Mouse (Mus musculus) liver, postnatal 0 days (tissue): Measurements from ENCODE around the gene Frmpd1. TPM values are rescaled to one million over a fixed set of nuclear protein-coding genes. Genes with fewer than 3 reads are reported as not detected.
A peak's percentile ranks its signal among the peaks of the same experiment; 100 is the strongest.

Experiments
- ATAC-seq: fragments of 200-750 bp; cut with Nextera tagmentation; 2 replicates; pipeline ENCODE4 v1.8.0; 2017; ENCODE audit warnings: mild to moderate bottlenecking, moderate library complexity
- DNase-seq: peaks from one replicate; pipeline ENCODE4 v3.0.0-alpha.2; 2016
- H3K27ac ChIP-seq: fragments of 300-500 bp; sonication (generic); 2 replicates; pipeline ENCODE4 v1.5.1; 2014; ENCODE audit warnings: antibody characterized with exemption, moderate library complexity, mild to moderate bottlenecking, low read depth
- H3K27me3 ChIP-seq: fragments of 300-500 bp; sonication (generic); 2 replicates; pipeline ENCODE4 v1.6.1; 2014; ENCODE audit warnings: low read length, control low read depth, mixed read lengths; ENCODE audit not compliant: insufficient read depth
- H3K36me3 ChIP-seq: fragments of 300-500 bp; sonication (generic); replicated peaks from 2 replicates; pipeline ENCODE4 v1.6.1; 2014; ENCODE audit warnings: mild to moderate bottlenecking, control low read depth, low read length, moderate library complexity, mixed read lengths; ENCODE audit not compliant: insufficient read depth
- H3K4me1 ChIP-seq: fragments of 300-500 bp; sonication (generic); 2 replicates; pipeline ENCODE4 v1.6.1; 2014; ENCODE audit warnings: antibody characterized with exemption, mild to moderate bottlenecking, control low read depth; ENCODE audit not compliant: insufficient read depth
- H3K4me2 ChIP-seq: fragments of 300-500 bp; sonication (generic); 2 replicates; pipeline ENCODE4 v1.6.1; 2014; ENCODE audit warnings: low read depth, mild to moderate bottlenecking, low read length, moderate library complexity, mixed read lengths
- H3K4me3 ChIP-seq: fragments of 300-500 bp; sonication (generic); 2 replicates; pipeline ENCODE4 v1.5.1; 2014; ENCODE audit warnings: low read depth, low read length
- H3K9ac ChIP-seq: fragments of 300-500 bp; sonication (generic); replicated peaks from 2 replicates; pipeline ENCODE4 v1.6.1; 2014; ENCODE audit warnings: mild to moderate bottlenecking, moderate library complexity
- H3K9me3 ChIP-seq: fragments of 300-500 bp; sonication (generic); 2 replicates; pipeline ENCODE4 v1.6.1; 2016; ENCODE audit warnings: mild to moderate bottlenecking, control low read depth, low read length, mixed read lengths
- CTCF ChIP-seq: sonication (generic); IDR thresholded peaks from 2 replicates; pipeline ENCODE4 v1.5.1; 2016; ENCODE audit warnings: antibody characterized with exemption, low read depth
- EP300 ChIP-seq: IDR thresholded peaks from 2 replicates; pipeline ENCODE4 v1.6.1; 2016; ENCODE audit warnings: antibody characterized with exemption, low read depth, mild to moderate bottlenecking
- WGBS: fragments of 180-500 bp; shearing (Covaris S2); extraction: QIAGEN DNeasy Blood & Tissue Kit; methylation state at CpG from one replicate; pipeline ENCODE4 v1.1.7; 2014; ENCODE audit not compliant: insufficient replicate concordance; 5-methylcytosine and 5-hydroxymethylcytosine counted together
- polyA plus RNA-seq: library from polyadenylated mRNA; unstranded; fragments of >200 nt; fragmentation: Nextera tagmentation; extraction: Ambion mirVana; gene quantifications from 2 replicates; pipeline ENCODE4 v1.2.1, GENCODE M21; 2015

Frmpd1 gene
- polyA plus RNA-seq, 1 experiment from 2014 or later = 0.04 TPM

GRCm38 (mm10) chr4:45267883-45268282 is 83.2 kb downstream of the Frmpd1 start:
- ATAC-seq = peak; percentile 73
- Histone ChIP-seq H3K27me3 (no peaks in the 10 kb centered on the region), H3K4me2 (no peak overlapping the region), H3K36me3 (no peaks in the 10 kb centered on the region), H3K9ac (no peak overlapping the region), H3K27ac (no peak overlapping the region), H3K4me3 (no peak overlapping the region), H3K9me3 (no peaks in the 10 kb centered on the region), H3K4me1 (no peaks in the 10 kb centered on the region)
- 33% methylated on average over 3 of the region's 3 CpGs for WGBS
- DNase-seq = no peak
- no peak for TF ChIP-seq CTCF
- TF ChIP-seq EP300 = no peak

DNA sequence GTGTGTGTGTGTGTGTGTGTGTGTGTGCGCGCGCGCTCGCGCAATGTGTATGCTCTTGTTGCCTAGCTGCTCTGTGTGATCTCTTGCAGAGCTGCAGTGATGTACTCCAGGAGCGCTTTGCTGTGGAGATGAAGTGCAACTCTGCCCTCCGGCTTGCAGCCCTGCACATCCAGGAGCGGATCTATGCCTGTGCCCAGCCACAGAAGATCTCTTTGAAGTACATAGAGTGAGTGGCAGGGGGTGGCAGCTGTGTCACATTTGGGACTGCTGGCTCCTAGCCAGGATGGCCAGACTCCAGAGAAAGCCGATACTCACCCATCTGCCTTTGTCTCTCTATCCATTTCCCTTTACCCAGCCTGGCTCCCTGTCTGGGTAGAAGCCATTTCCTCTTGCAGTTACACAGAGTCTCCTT is 86.4 kb downstream of the Frmpd1 start:
- no peak for ATAC-seq
- TF ChIP-seq EP300 (no peak), CTCF (no peak)

DNA sequence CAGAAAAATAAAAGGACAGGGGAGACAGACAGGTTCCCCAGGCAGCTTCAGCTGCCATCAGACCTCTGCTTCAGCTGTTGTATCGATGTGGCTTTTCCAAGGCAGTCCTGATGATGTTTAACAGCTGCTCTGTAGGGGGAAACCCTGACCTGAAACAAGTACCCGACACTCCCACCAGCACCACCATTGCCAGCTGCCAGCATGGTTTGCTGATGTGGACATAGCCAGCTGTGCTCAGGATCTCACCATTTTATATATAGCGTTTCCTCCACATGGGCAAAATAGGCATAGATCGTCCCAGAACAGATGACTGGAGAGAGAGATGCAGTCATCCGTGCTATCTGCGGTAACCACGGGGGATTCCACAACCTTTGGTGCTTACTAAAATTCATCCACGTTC is 91.1 kb downstream of the Frmpd1 start:
- WGBS = 78% methylated on average over 8 of the region's 8 CpGs
- Histone ChIP-seq H3K27me3 (no peaks in the 10 kb centered on the region), H3K9ac (no peak overlapping the region), H3K36me3 (no peaks in the 10 kb centered on the region), H3K4me2 (no peak overlapping the region), H3K9me3 (no peaks in the 10 kb centered on the region), H3K4me3 (no peak overlapping the region), H3K27ac (no peak overlapping the region), H3K4me1 (no peaks in the 10 kb centered on the region)
- no peak for DNase-seq
- no peak for TF ChIP-seq CTCF
- TF ChIP-seq EP300 = no peak
- ATAC-seq = no peak

More for the DNA sequence above, 86.4 kb downstream of the Frmpd1 start:
- Histone ChIP-seq H3K9ac (no peak overlapping the region), H3K27ac (no peak overlapping the region), H3K9me3 (no peaks in the 10 kb centered on the region), H3K36me3 (no peaks in the 10 kb centered on the region), H3K4me2 (no peak overlapping the region), H3K4me1 (no peaks in the 10 kb centered on the region), H3K4me3 (no peak overlapping the region), H3K27me3 (no peaks in the 10 kb centered on the region)
- no peak for DNase-seq
- 86% methylated on average over 10 of the region's 10 CpGs for WGBS

DNA sequence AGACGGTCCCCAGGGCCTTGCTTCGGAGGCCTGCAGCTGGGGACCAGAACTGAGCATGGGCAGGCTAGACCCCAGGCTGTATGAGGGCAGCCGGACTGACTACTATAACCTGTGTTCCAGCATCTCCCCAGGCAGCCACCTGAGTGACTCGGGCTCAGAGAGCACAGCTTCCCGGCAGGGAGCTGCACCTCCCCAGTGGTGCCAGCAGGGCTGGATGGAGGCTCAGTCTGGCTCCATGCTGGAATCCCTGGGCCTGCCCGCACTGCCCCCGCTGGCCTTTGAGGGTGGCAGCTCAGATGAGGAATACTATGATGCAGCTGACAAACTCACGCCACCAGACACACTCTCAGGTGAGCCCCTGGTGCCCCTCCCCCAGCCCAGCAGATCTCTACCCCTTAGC is 94.6 kb downstream of the Frmpd1 start:
- H3K36me3 ChIP-seq = no peaks in the 10 kb centered on the region
- 60% methylated on average over 8 of the region's 8 CpGs for WGBS
- no peaks in the 10 kb centered on the region for H3K4me1 ChIP-seq
- ATAC-seq (no peak), DNase-seq (peak; percentile 21)
- H3K4me2 ChIP-seq = no peak overlapping the region
- H3K9ac ChIP-seq = no peak overlapping the region
- H3K4me3 ChIP-seq = no peak overlapping the region
- peak; percentile 16; the same call in 1 of the 2 replicates for TF ChIP-seq CTCF
- no peak for TF ChIP-seq EP300
- no peak overlapping the region for H3K27ac ChIP-seq
- no peaks in the 10 kb centered on the region for H3K27me3 ChIP-seq
- no peaks in the 10 kb centered on the region for H3K9me3 ChIP-seq

DNA sequence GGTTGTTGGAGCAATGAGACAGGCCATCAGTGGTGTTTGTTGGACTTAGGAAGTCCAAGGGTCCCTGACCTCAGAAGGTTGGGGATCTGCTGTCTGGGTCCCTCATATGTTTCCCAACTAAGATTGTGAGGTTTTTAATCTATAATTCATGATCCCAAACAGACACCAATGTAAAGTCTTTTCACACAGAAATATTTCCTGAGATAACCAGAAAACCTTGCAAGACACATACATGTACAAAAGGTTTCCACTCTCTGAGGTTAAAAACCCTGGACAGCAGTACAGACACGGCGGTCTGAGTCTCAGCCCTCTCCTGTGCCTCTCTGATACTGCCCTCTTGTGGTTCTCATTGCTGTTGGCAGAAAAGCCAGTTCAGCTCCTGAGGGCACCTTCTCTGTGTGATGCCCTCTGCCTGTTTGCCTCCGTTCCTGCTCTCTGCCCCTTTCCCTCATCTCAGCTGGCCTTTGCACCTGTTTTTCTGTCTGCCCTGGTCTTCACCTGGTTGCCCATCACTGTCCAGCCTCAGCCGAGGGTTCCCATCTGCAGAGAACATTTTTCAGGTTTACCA is 95.4 kb downstream of the Frmpd1 start:
- peak; percentile 95 for TF ChIP-seq CTCF
- TF ChIP-seq EP300 = no peak
- Histone ChIP-seq H3K9ac (no peak overlapping the region), H3K27me3 (no peaks in the 10 kb centered on the region), H3K27ac (no peak overlapping the region), H3K4me2 (no peak overlapping the region), H3K4me1 (no peaks in the 10 kb centered on the region), H3K9me3 (no peaks in the 10 kb centered on the region), H3K4me3 (no peak overlapping the region), H3K36me3 (no peaks in the 10 kb centered on the region)
- DNase-seq (peak; percentile 61), ATAC-seq (peak; percentile 68)
- 17% methylated on average over 4 of the region's 4 CpGs for WGBS

DNA sequence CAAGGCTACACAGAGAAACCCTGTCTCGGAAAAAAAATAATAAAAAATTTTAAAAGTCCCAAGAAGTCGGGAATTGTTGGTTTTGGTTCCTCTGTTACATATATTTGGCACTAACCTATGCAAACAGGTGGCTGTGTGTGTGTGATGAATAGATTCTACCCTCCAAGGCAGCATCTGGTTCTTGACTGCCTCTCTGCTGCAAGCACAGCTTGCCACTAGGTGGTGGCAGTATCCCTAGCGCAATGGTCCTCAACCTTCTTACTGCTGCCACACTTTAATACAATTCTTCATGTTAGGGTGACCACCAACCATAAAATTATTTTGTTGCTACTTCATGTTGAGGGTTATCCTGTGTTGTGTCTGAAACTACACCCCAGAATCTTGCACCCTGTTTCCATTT is 101.6 kb downstream of the Frmpd1 start:
- H3K27ac ChIP-seq = no peak overlapping the region
- DNase-seq (peak; percentile 23), ATAC-seq (no peak)
- TF ChIP-seq CTCF (peak; percentile 68), EP300 (no peak)
- H3K36me3 ChIP-seq = no peaks in the 10 kb centered on the region
- H3K4me1 ChIP-seq = no peaks in the 10 kb centered on the region
- no peak overlapping the region for H3K4me2 ChIP-seq
- no peaks in the 10 kb centered on the region for H3K27me3 ChIP-seq
- WGBS = 50% methylated on average over 3 of the region's 3 CpGs
- no peak overlapping the region for H3K9ac ChIP-seq
- H3K4me3 ChIP-seq = no peak overlapping the region
- H3K9me3 ChIP-seq = no peaks in the 10 kb centered on the region

DNA sequence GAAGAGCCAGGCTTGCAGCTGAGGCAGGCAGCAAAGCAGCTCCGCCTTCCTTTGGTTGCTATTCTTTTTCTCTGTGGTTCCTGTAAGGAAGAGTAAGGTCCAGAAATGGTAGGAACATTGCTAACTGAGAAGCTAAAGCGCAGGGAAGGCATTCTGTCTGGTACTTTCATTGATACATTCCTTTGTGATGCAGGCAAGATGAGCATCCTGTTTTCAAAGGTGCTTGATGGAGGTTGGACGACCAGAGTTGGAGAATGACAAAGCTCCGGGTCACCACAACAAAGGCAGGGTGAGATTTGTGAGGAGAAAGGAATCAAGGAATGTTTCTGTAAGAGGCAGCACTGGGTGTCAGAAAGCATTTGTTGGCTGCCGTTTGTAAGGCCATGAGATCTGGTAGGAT is 103.2 kb downstream of the Frmpd1 start:
- Histone ChIP-seq H3K27ac (no peak overlapping the region), H3K27me3 (no peaks in the 10 kb centered on the region), H3K36me3 (no peaks in the 10 kb centered on the region), H3K4me3 (no peak overlapping the region), H3K4me2 (no peak overlapping the region), H3K9me3 (no peaks in the 10 kb centered on the region), H3K9ac (no peak overlapping the region), H3K4me1 (no peaks in the 10 kb centered on the region)
- DNase-seq (no peak), ATAC-seq (no peak)
- WGBS = 64% methylated on average over 5 of the region's 5 CpGs
- TF ChIP-seq EP300 (no peak), CTCF (no peak)
